ENCODE assay signal across 7 mouse cellular contexts in genomic region chr12:103367620-103368325, GRCm38 (mm10). TPM values are rescaled to one million over a fixed set of nuclear protein-coding genes. Genes with fewer than 3 reads are reported as not detected.
A peak's percentile ranks its signal among the peaks of the same experiment; 100 is the strongest.
DNase-seq lines count a peak whose midpoint lies in the region; ATAC-seq and TF ChIP-seq lines count a peak whose summit lies in the region.

No protein-coding gene starts in this region.

- H3K27ac ChIP-seq in hindbrain, postnatal 0 days = no peak overlapping the region
- H3K27ac ChIP-seq in spleen, adult 2 months (ENCODE audit: insufficient read depth, low read length) = no peak overlapping the region

- intact Hi-C loops in left cerebral cortex, postnatal 36 days (cut with DNase I) = no loop called here

- no peaks in the 10 kb centered on the region for H3K36me3 ChIP-seq in hindbrain, postnatal 0 days (ENCODE audit: insufficient read depth, low read length)
- no peaks in the 10 kb centered on the region for H3K36me3 ChIP-seq in spleen, adult 2 months (ENCODE audit: control insufficient read depth, insufficient read depth, low read length)

- H3K9ac ChIP-seq in hindbrain, postnatal 0 days (replicated peaks; ENCODE audit: low read length) = no peak overlapping the region; the same call in 1 of the 2 replicates

- peak; percentile 85 for DNase-seq in ZHBTc4 (ENCODE audit: low read depth, low spot score)
- DNase-seq in gastrocnemius, postnatal 10 days = peak; percentile 85
- DNase-seq in hindbrain, postnatal 0 days (ENCODE audit: low spot score) = peak; percentile 89
- peak; percentile 58 to 74 for DNase-seq in left cerebral cortex, postnatal 36 days (ENCODE audit: low spot score in 2 of 2)
- DNase-seq in mesoderm, embryonic 11.5 days (ENCODE audit: low read depth, low spot score) = peak; percentile 84
- peak in 1 of 2 experiments; percentile 62 for DNase-seq in spleen, adult 2 months (ENCODE audit: low read depth in 1 of 2, low spot score in 2 of 2)

- TF ChIP-seq CTCF in hindbrain, postnatal 0 days (IDR thresholded peaks at IDR 0.05; ENCODE audit: low read depth) = peak; percentile 89
- TF ChIP-seq CTCF in spleen, adult 2 months (IDR thresholded peaks at IDR 0.05; ENCODE audit: extremely low read depth, insufficient read depth, insufficient read length, insufficient replicate concordance) = peak; percentile 72; the same call in 1 of the 2 replicates

- H3K4me1 ChIP-seq in hindbrain, postnatal 0 days (ENCODE audit: insufficient read depth, low read length) = no peaks in the 10 kb centered on the region
- H3K4me1 ChIP-seq in spleen, adult 2 months (ENCODE audit: control insufficient read depth, insufficient read depth, insufficient read length) = no peaks in the 10 kb centered on the region

- peak; percentile 76 for ATAC-seq in common myeloid progenitor, adult 5-6 weeks (replicated peaks; ENCODE audit: low read depth, poor library complexity, severe bottlenecking)
- ATAC-seq in hindbrain, postnatal 0 days = peak; percentile 81

- H3K4me2 ChIP-seq in hindbrain, postnatal 0 days (ENCODE audit: low read depth, low read length) = no peak overlapping the region

- H3K4me3 ChIP-seq in hindbrain, postnatal 0 days (ENCODE audit: low read length) = no peak overlapping the region
- H3K4me3 ChIP-seq in spleen, adult 2 months (ENCODE audit: extremely low read depth, insufficient read depth, insufficient read length) = no peak overlapping the region

- H3K9me3 ChIP-seq in hindbrain, postnatal 0 days (ENCODE audit: low read length) = no peaks in the 10 kb centered on the region

- no peak for TF ChIP-seq POLR2A in spleen, adult 2 months (IDR thresholded peaks at IDR 0.05; ENCODE audit: low read depth, low read length)

- 17% methylated on average over 18 of the region's 18 CpGs for WGBS in hindbrain, postnatal 0 days
- 27% methylated on average over 18 of the region's 18 CpGs for WGBS in spleen, adult 2 months

- H3K27me3 ChIP-seq in hindbrain, postnatal 0 days (ENCODE audit: insufficient read depth, low read length) = no peaks in the 10 kb centered on the region
- no peaks in the 10 kb centered on the region for H3K27me3 ChIP-seq in spleen, adult 2 months (ENCODE audit: control insufficient read depth, insufficient read depth, low read length)

RNA-seq across cellular contexts. Expression of gene Asb2, which starts 12.0 kb away (rescaled TPM):
- not detected in 2 replicates for total RNA-seq in common myeloid progenitor, adult 5-6 weeks (2017)
- total RNA-seq in gastrocnemius, postnatal 10 days (2021) = 100 to 1,000 TPM; 104 to 141 TPM
- 3.2 and 4.2 TPM in 2 replicates for total RNA-seq in hindbrain, postnatal 0 days (2014; rRNA removed)
- polyA plus RNA-seq in hindbrain, postnatal 0 days (2015; fragmentation: Nextera tagmentation; extraction: Ambion mirVana) = 1.4 and 1.6 TPM in 2 replicates
- 1 to 10 TPM; 2.8 to 4.0 TPM for total RNA-seq in left cerebral cortex, postnatal 36 days (2021)
- 128 and 216 TPM in 2 replicates for polyA plus RNA-seq in spleen, adult 2 months (2012; rRNA removed)

RNA-seq across cellular contexts. Expression of gene Otub2, which starts 20.7 kb away (rescaled TPM):
- 3.0 and 4.2 TPM in 2 replicates for total RNA-seq in common myeloid progenitor, adult 5-6 weeks (2017)
- 1 to 10 TPM; 3.5 to 3.7 TPM for total RNA-seq in gastrocnemius, postnatal 10 days (2021)
- total RNA-seq in hindbrain, postnatal 0 days (2014; rRNA removed) = 21.0 and 27.6 TPM in 2 replicates
- 17.3 and 18.5 TPM in 2 replicates for polyA plus RNA-seq in hindbrain, postnatal 0 days (2015; fragmentation: Nextera tagmentation; extraction: Ambion mirVana)
- total RNA-seq in left cerebral cortex, postnatal 36 days (2021) = 10 to 100 TPM; 31.1 to 38.6 TPM
- 4.9 and 5.7 TPM in 2 replicates for polyA plus RNA-seq in spleen, adult 2 months (2012; rRNA removed)

RNA-seq across cellular contexts. Expression of gene 9330161L09Rik, which starts 39.8 kb away (rescaled TPM):
- total RNA-seq in common myeloid progenitor, adult 5-6 weeks (2017) = 2.5 and 3.6 TPM in 2 replicates
- total RNA-seq in gastrocnemius, postnatal 10 days (2021) = under 1 TPM; 0.80 to 0.88 TPM
- 4.2 and 6.5 TPM in 2 replicates for total RNA-seq in hindbrain, postnatal 0 days (2014; rRNA removed)
- polyA plus RNA-seq in hindbrain, postnatal 0 days (2015; fragmentation: Nextera tagmentation; extraction: Ambion mirVana) = 0.91 and 1.1 TPM in 2 replicates
- total RNA-seq in left cerebral cortex, postnatal 36 days (2021) = 1 to 10 TPM; 2.1 to 2.8 TPM
- 0.82 and 1.1 TPM in 2 replicates for polyA plus RNA-seq in spleen, adult 2 months (2012; rRNA removed)

RNA-seq across cellular contexts. Expression of gene Fam181a, which starts 57.0 kb away (rescaled TPM):
- total RNA-seq in common myeloid progenitor, adult 5-6 weeks (2017) = not detected in 2 replicates
- not detected for total RNA-seq in gastrocnemius, postnatal 10 days (2021)
- 14.6 and 18.5 TPM in 2 replicates for total RNA-seq in hindbrain, postnatal 0 days (2014; rRNA removed)
- polyA plus RNA-seq in hindbrain, postnatal 0 days (2015; fragmentation: Nextera tagmentation; extraction: Ambion mirVana) = 8.1 and 9.2 TPM in 2 replicates
- 1 to 10 TPM; 1.6 to 2.5 TPM for total RNA-seq in left cerebral cortex, postnatal 36 days (2021)
- polyA plus RNA-seq in spleen, adult 2 months (2012; rRNA removed) = not detected in 2 replicates

RNA-seq across cellular contexts. Expression of gene Ddx24, which starts 57.9 kb away (rescaled TPM):
- total RNA-seq in common myeloid progenitor, adult 5-6 weeks (2017) = 124 and 139 TPM in 2 replicates
- 10 to 100 TPM; 45.5 to 48.7 TPM for total RNA-seq in gastrocnemius, postnatal 10 days (2021)
- total RNA-seq in hindbrain, postnatal 0 days (2014; rRNA removed) = 129 and 148 TPM in 2 replicates
- 213 and 220 TPM in 2 replicates for polyA plus RNA-seq in hindbrain, postnatal 0 days (2015; fragmentation: Nextera tagmentation; extraction: Ambion mirVana)
- total RNA-seq in left cerebral cortex, postnatal 36 days (2021) = 100 to 1,000 TPM; 209 to 229 TPM
- 26.9 and 32.5 TPM in 2 replicates for polyA plus RNA-seq in spleen, adult 2 months (2012; rRNA removed)

Comparison
In these comparisons a context has a peak if more than half of its experiments do, and no peak if none do; other contexts are left out.
1. RNA of gene Asb2, which starts 12.0 kb away (total RNA-seq): 104 to 141 TPM in gastrocnemius, postnatal 10 days; 2.8 to 4.0 TPM in left cerebral cortex, postnatal 36 days, 3.2 to 4.2 TPM in hindbrain, postnatal 0 days and not detected in common myeloid progenitor, adult 5-6 weeks; every median in the first group is over 10 times any median in the second.